Mouse (Mus musculus) heart, postnatal 0 days (tissue): ENCODE measurements around the gene Padi2.
A peak's percentile ranks its signal among the peaks of the same experiment; 100 is the strongest.

ENCODE experiments used
- CTCF ChIP-seq: IDR thresholded peaks from 2 replicates; pipeline ENCODE4 v1.5.1; 2016; ENCODE audit warnings: antibody characterized with exemption, control low read depth, low read depth
- EP300 ChIP-seq: IDR thresholded peaks from 2 replicates; pipeline ENCODE4 v1.6.1; 2016; ENCODE audit warnings: antibody characterized with exemption, low read depth

DNA sequence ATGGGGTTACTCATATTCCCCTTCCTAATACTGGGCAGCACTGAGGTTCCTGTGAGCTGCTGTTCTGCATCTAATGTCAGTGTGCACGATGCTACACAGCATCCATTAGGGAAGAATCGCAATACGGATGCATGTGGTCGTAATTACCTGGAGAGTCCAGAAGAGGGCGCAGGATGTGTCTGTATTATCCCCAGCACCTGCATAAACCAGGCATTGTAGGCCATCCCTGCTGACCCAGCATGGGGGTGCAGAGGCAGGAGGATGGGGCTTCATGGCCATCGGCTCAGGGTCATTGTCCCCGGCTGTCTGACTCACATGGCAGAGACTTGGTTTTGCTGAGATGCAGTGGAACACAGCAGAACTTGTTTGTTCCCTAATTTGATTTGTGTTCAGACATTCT is 58.5 kb downstream of the Padi2 start:
- TF ChIP-seq EP300 (no peak), CTCF (peak; percentile 86)
